Mouse (Mus musculus): Measurements from ENCODE around the gene Tcaf3.

- TF ChIP-seq HCFC1 (IDR thresholded peaks at IDR 0.05; ENCODE audit: borderline replicate concordance, insufficient read depth, low read length) (no peak), MAFK (IDR thresholded peaks at IDR 0.05; ENCODE audit: insufficient read depth, low read depth, low read length) (no peak), ZC3H11A (IDR thresholded peaks at IDR 0.05; ENCODE audit: borderline replicate concordance, low read depth, low read length) (no peak), CHD2 (IDR thresholded peaks at IDR 0.05; ENCODE audit: low read depth, low read length) (no peak)
These were observed 14.6 kb downstream of the Tcaf3 start for GRCm38 (mm10) chr6:42582741-42583487.
